Mouse (Mus musculus): ENCODE results near the gene Platr17. TPM values are rescaled to one million over a fixed set of nuclear protein-coding genes. Genes with fewer than 3 reads are reported as not detected.

Gene Platr17
- polyA plus RNA-seq (2012; ENCODE audit: low replicate concordance): not detected in 2 replicates

DNA sequence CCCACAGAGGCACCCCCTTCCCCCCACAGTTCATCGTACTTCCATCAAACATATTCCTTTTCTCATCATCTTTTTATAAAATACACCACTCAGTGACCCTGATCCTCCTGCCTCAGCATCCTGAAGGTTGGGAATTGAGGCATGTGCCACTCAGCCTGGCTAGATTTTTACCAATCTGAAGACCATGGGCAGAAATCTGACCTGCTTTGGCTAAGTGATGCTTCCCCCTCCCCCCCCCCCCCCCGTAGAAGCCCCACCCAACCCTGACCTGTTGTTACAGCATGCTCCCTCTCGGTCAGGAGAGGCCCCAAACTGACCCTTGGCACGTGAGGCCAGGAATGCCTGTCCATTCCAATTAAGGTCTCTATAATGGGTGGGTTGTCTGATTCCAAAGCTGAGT lies at the start of gene Platr17:
TSS of gene Platr17 (plus strand) at position 301 of the 400 bp plus-strand sequence.

DNA sequence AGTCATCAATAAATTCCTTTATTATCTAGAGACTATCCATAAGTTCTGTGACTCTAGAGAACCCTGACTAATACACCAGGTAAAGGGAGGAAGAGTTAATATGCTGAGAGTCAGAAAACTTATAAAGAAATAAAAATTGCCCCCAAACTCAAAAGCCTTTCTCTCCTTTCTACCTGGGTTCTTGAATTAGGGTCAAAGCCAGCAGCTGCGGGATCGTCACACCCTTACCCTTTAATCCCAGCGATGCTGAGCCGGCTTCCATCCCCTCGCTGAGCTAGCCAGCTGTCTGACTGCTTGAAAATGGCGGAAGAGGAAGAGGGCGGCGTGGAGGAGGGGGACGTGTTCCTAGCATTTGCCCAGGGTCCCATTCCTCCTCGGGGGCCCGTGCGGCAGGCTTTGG lies 31.4 kb upstream of the Platr17 start, which contains the start of gene Gm7029:
TSS of gene Gm7029 (plus strand) at position 301 of the 400 bp plus-strand sequence.

DNA sequence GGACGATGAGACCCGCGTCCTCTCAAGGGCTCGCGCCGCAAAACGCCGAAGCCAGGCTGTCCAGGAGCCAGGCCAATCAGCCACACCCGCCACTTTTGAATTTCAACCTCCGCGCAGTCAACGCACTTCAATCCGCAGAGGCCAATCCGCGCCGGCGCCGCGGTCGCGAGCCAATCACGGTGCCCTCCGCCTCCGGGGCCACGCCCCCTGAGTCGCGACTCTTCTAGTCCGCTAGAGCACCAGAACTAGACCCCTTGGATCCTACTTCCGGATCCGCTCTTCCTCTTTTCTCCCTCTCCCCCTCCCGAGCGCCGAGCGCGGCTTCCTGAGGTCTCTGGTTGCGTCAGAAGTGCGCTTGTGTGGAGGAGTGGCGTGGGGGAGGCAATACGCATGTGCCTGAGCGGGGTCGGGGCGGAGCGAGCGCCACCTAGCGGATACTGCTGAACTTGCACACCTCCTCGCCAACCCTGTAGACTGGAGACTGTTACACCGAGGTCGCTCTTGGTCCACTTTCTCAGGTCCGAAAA lies 14.3 kb upstream of the Platr17 start, which contains the start of gene Kifc1:
TSS of gene Kifc1 (minus strand) at position 129 of the 527 bp plus-strand sequence.

DNA sequence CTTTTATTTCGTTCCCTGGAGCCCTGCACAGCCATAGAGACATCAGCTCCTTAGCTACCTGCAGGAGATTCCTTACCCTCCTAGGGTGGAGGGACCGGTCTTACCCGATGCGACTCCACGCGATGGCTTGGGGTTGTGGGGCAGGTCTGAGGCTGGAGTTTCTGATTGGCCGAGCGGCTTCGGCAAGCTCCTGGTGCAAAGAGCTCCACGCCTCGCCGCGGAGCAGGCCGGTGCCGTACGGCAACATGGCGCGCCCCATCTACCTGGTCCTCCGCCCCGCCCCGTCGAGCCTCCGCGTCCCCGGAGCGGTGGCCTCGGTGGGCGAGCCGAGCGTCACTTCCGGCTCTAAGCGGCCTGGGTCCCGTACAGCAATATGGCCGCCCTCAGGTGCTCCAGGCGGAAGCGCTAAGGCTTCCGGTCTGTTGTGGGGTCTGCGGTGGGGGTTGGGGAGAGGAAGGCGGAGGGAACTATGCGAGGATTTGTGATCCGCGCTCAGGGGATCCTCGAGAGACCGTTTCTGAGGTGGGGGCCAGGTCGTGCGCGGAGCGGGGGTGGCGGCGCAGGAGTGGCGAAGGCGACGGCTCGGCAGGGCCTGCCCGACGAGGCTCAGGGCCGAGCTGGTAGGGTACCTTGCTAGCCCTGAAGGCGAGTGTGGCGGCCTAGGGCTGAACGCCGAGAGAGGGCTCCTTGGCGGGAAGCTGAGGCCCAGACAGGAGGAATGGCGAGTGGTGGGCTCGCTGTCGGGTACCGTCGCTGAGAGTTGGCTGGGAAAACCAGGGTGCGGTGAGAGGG lies 4.3 kb downstream of the Platr17 start, which contains the start of gene Daxx:
TSS of gene Daxx (plus strand) at position 338 of the 792 bp plus-strand sequence.

DNA sequence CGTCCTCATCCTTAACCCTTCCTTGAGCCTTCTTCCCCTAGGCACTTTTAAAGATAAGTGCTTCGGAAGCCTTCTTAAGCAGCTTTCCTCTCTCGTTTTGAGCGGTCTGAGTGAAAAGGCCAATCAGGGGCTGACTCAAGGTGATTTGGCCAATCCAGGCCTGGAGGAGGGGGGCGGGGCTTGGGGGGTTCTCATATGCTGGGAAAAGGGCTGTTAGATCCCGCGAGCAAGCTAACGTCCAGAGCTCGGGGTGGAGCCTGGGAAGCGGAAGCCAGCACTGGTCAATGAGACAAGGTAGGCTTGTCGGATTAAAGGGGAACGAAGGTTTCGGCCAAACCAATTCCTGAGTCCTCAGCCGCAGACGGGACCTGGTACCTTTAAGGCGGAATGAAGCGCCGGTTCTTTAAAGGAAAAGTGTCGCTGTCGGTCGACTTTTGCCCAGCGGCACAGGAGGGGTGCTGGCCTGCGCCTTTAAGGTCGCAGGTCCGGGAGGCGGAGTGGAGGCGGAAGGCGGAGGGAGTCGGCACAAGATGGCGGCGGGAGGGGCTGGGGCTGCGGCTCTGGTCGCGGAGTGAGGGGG lies 10.8 kb downstream of the Platr17 start, which contains the start of the genes Tapbp and Zbtb22:
TSS of gene Tapbp (plus strand) at position 229 of the 580 bp plus-strand sequence.
TSS of gene Zbtb22 (plus strand) at position 234 of the 580 bp plus-strand sequence.

DNA sequence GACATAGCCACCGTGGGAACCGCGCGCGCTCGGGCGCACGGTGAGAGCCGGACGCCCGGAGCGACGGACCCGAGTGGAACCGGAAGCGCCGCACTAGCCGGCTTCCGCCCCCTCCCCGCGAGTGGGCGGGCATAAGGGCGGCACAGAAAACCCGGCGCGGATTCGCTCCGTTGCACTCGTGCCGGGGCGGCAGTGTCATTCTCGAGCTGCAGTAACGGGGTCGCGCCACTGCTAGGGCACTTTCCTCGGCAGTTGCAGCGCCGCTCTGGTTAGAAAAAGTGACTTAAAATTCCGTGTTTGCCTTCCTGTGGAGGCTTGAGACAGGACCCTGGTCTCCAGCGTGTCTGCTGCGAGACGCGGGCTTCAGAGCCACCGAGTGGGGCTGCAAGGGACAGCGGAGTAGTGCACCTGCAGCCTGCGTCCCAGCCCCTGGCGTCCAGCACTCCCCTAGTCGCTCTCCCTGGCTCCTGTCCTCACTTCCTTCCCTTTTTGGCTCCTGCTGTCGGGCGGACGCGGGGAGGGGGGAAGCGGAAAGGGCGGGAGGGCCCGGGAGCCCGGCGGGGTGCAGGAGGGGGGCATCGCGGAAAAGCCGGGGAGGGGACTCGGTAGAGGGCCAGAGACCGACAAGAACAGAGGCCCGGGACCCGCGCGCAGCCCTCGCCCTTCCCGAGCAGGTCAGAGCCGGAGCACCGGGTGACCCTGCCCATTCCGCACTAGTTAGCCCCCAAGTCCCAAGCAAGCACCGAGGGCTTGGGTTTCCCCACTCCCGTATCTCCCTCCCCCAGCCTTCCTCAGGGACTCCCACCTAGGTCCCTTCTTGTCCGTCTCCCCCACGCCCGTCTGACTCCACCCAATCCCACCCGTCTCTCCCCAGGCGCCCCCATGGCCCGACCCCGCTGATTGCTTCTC lies 24.7 kb downstream of the Platr17 start, which contains the start of gene Rgl2:
TSS of gene Rgl2 (plus strand) at position 173 of the 909 bp plus-strand sequence.

DNA sequence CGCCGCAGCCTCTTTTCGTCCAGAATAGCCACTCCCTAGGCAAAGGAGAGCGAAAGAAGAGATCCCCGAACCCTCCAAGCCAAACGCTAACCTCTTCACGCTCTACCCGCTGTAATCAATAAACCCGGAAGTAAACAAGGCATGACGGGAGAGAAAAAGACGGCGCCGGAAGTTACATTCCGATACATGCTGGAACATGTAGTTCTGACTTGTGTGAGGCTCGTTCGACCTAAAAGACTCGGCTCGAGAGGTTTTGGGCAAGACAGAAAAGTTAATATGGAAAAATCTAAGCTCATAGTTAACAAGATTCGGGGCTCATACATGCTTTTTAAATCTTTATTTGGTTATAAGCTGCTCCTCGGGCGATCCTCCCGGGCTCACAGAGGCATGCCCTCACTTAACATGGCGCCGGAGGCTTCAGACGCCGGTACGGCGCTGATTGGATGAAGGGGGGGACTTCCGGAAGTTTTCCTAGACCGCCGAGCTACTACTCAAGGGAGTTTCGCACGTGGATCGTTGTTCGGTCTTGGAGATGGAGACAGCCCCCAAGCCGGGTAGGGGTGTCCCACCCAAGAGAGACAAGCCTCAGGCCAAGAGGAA lies 35.4 kb downstream of the Platr17 start, which contains the start of the genes Pfdn6 and Wdr46:
TSS of gene Pfdn6 (minus strand) at position 138 of the 600 bp plus-strand sequence.
TSS of gene Wdr46 (plus strand) at position 455 of the 600 bp plus-strand sequence.

DNA sequence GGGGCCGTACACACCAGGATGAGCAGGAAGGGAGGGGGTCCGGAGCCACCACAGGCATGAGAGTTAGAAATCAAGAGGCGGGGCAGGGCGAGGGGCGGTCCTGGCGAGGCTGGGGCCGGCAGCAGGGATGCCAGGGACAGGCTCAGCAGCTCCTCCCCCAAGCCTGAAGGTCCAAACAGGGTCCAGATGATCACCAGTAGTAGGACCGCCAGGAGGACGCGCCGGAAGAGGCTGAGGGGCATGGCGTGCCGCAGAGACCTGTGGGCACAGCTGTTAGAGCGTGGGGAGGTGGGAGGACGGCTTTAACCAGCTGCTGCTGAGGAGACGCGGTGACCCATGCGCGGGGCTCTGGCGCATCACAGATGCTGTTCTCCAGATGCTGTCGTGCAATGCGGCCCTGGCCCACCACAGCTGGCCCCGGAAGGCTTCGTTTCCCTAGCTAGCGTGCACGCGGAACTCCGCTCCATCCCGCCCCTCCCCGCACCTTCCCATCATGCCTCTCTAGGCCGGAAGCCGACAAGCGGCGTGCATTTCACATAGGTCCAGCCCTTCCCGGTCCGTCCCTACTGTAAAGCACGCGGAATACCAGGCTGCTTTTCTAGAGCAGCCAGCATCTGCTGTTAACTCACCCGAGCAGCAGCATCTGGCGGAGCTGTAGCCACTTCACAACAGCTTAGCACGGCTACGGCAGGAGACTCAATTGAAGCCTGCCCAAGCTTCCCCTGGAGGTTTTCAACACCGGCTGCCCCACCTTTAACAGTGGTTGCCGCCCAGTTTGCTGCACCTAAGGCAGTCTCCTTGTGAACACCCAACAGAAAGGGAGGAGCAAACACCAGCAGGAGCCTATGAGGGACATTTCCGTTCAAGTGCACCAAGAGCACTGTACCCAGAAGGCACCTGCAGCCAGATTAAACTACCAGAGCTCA lies 46.3 kb downstream of the Platr17 start, which contains the start of gene B3galt4:
TSS of gene B3galt4 (minus strand) at position 468 of the 926 bp plus-strand sequence.

DNA sequence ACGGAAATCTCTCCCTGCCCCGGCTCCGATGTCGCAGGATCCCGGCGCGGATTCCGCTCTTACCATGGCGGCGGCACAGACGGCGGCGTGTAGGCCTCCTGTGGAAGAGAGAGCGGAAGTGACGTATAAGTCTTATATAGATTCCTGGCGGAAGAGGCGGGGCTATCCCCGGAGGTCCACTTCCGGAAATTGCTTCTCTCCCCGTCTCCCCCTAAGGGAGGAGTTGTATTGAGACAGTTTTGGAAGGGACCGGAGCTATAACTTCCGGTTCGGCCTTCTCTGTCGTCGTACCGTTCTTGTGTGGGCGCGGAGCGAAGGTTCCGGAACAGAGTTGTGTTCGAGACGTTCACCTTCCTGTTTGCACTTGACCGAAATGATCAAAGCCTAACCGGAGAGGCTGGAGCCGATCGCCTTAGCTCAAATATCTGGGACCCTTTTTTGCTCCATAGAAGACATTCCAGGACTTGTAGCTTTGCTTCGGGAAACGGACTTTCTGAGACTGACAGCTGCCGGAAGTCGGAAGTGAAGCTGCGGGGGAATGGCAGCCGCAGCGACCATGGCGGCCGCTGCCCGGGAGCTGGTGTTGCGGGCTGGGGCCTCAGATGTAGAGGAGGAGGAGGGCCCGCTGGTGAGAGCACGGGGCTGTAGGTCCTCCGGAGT lies 50.8 kb downstream of the Platr17 start, which contains the start of the genes Vps52 and Rps18:
TSS of gene Vps52 (plus strand) at position 258 of the 660 bp plus-strand sequence.
TSS of gene Rps18 (minus strand) at position 447 of the 660 bp plus-strand sequence.

Other genes starting within 250 kb of the Platr17 start
- gene Hnrnpm, start 218.3 kb upstream of the Platr17 start, polyA plus RNA-seq (2012; ENCODE audit: low replicate concordance): 235 and 638 TPM in 2 replicates
- 32.8 and 113 TPM in 2 replicates for gene March2, start 186.5 kb upstream of the Platr17 start, polyA plus RNA-seq (2012; ENCODE audit: low replicate concordance)
- gene Rab11b, start 144.6 kb upstream of the Platr17 start, polyA plus RNA-seq (2012; ENCODE audit: low replicate concordance): 96.5 and 233 TPM in 2 replicates
- gene Angptl4, start 123.3 kb upstream of the Platr17 start, polyA plus RNA-seq (2012; ENCODE audit: low replicate concordance): 3.9 and 15.1 TPM in 2 replicates
- gene Kank3, start 94.6 kb upstream of the Platr17 start, polyA plus RNA-seq (2012; ENCODE audit: low replicate concordance): 2.1 and 3.0 TPM in 2 replicates
- gene Rps28, start 80.6 kb upstream of the Platr17 start, polyA plus RNA-seq (2012; ENCODE audit: low replicate concordance): 128 and 1,150 TPM in 2 replicates
- 623 and 660 TPM in 2 replicates for gene Ndufa7, start 80.6 kb upstream of the Platr17 start, polyA plus RNA-seq (2012; ENCODE audit: low replicate concordance)
- gene Cd320, start 62.0 kb upstream of the Platr17 start, polyA plus RNA-seq (2012; ENCODE audit: low replicate concordance): 29.9 and 33.2 TPM in 2 replicates
- gene Gm7029, start 31.3 kb upstream of the Platr17 start, polyA plus RNA-seq (2012; ENCODE audit: low replicate concordance): not detected in 2 replicates
- 74.4 and 87.4 TPM in 2 replicates for gene Kifc1, start 14.5 kb upstream of the Platr17 start, polyA plus RNA-seq (2012; ENCODE audit: low replicate concordance)
- gene Daxx, start 4.3 kb downstream of the Platr17 start, polyA plus RNA-seq (2012; ENCODE audit: low replicate concordance): 28.6 and 32.1 TPM in 2 replicates
- gene Tapbp, start 10.8 kb downstream of the Platr17 start, polyA plus RNA-seq (2012; ENCODE audit: low replicate concordance): 473 and 728 TPM in 2 replicates
- 60.2 and 119 TPM in 2 replicates for gene Zbtb22, start 10.8 kb downstream of the Platr17 start, polyA plus RNA-seq (2012; ENCODE audit: low replicate concordance)
- 141 and 230 TPM in 2 replicates for gene Rgl2, start 24.4 kb downstream of the Platr17 start, polyA plus RNA-seq (2012; ENCODE audit: low replicate concordance)
- gene Pfdn6, start 35.2 kb downstream of the Platr17 start, polyA plus RNA-seq (2012; ENCODE audit: low replicate concordance): 74.5 and 89.8 TPM in 2 replicates
- 94.9 and 266 TPM in 2 replicates for gene Wdr46, start 35.5 kb downstream of the Platr17 start, polyA plus RNA-seq (2012; ENCODE audit: low replicate concordance)
- 16.7 and 18.6 TPM in 2 replicates for gene B3galt4, start 46.4 kb downstream of the Platr17 start, polyA plus RNA-seq (2012; ENCODE audit: low replicate concordance)
- gene Vps52, start 50.7 kb downstream of the Platr17 start, polyA plus RNA-seq (2012; ENCODE audit: low replicate concordance): 51.6 and 65.2 TPM in 2 replicates
- gene Rps18, start 50.9 kb downstream of the Platr17 start, polyA plus RNA-seq (2012; ENCODE audit: low replicate concordance): 29.1 and 64.5 TPM in 2 replicates
- gene H2-K1, start 95.2 kb downstream of the Platr17 start, polyA plus RNA-seq (2012; ENCODE audit: low replicate concordance): 253 and 752 TPM in 2 replicates
- gene Ring1, start 119.5 kb downstream of the Platr17 start, polyA plus RNA-seq (2012; ENCODE audit: low replicate concordance): 42.1 and 63.7 TPM in 2 replicates
- 50.7 and 105 TPM in 2 replicates for gene H2-Ke6, start 122.9 kb downstream of the Platr17 start, polyA plus RNA-seq (2012; ENCODE audit: low replicate concordance)
- gene Slc39a7, start 126.5 kb downstream of the Platr17 start, polyA plus RNA-seq (2012; ENCODE audit: low replicate concordance): 36.5 and 105 TPM in 2 replicates
- gene Rxrb, start 126.7 kb downstream of the Platr17 start, polyA plus RNA-seq (2012; ENCODE audit: low replicate concordance): 269 and 299 TPM in 2 replicates
- 8.5 and 40.3 TPM in 2 replicates for gene Col11a2, start 134.3 kb downstream of the Platr17 start, polyA plus RNA-seq (2012; ENCODE audit: low replicate concordance)
- gene H2-Oa, start 187.2 kb downstream of the Platr17 start, polyA plus RNA-seq (2012; ENCODE audit: low replicate concordance): 9.6 and 71.7 TPM in 2 replicates
- 29.6 and 120 TPM in 2 replicates for gene H2-DMa, start 214.4 kb downstream of the Platr17 start, polyA plus RNA-seq (2012; ENCODE audit: low replicate concordance)
- gene Brd2, start 217.5 kb downstream of the Platr17 start, polyA plus RNA-seq (2012; ENCODE audit: low replicate concordance): 446 and 549 TPM in 2 replicates
- 73.6 and 78.6 TPM in 2 replicates for gene H2-DMb2, start 238.2 kb downstream of the Platr17 start, polyA plus RNA-seq (2012; ENCODE audit: low replicate concordance)
- 2.3 and 4.0 TPM in 2 replicates for gene H2-DMb1, start 247.9 kb downstream of the Platr17 start, polyA plus RNA-seq (2012; ENCODE audit: low replicate concordance)